6 mouse cellular contexts compared by ENCODE assay signal in genomic region chr16:97869193-97870102, GRCm38 (mm10).
"Had no signal": no experiment of that assay in that cellular context is flagged by ENCODE, and none has a peak within 500 bp of the region (broad histone marks: within the 10 kb centered on the region; RNA-seq: fewer than 3 reads in every experiment).

No protein-coding gene starts in this region.

- DNase-seq: kidney, postnatal 25 days; liver, embryonic 13.5 days; lung, adult 18-20 months; right cerebral cortex, postnatal 14 days; thymus, adult 2 months; thymus, postnatal 36 days had no signal
